Mouse (Mus musculus) cerebellum, adult 2 months (tissue): ENCODE measurements around the gene Plekhg4.

ENCODE experiments used
- CTCF ChIP-seq: fragments of 200-500 bp; IDR thresholded peaks from 2 replicates; pipeline ENCODE4 v1.5.1; 2011; ENCODE audit warnings: low read depth, mild to moderate bottlenecking, control low read depth, low read length, moderate library complexity, borderline replicate concordance; ENCODE audit not compliant: insufficient read depth
- POLR2A ChIP-seq: fragments of 200-500 bp; IDR thresholded peaks from 2 replicates; pipeline ENCODE4 v1.6.1; 2011; ENCODE audit warnings: low read length, control low read depth, borderline replicate concordance; ENCODE audit not compliant: insufficient read depth

- TF ChIP-seq POLR2A (no peak), CTCF (no peak)
These were observed 18.5 kb upstream of the Plekhg4 start for GRCm38 (mm10) chr8:105354549-105354948.
